Mouse (Mus musculus) megakaryocyte, embryonic 14.5 days (primary cell): ENCODE measurements around the gene Necap2.

ENCODE experiments used
- FLI1 ChIP-seq: IDR thresholded peaks from 2 replicates; pipeline ENCODE4 v1.6.1; 2012; ENCODE audit warnings: low read length, inconsistent platforms, mixed read lengths
- GATA1 ChIP-seq: IDR thresholded peaks from 3 replicates; pipeline ENCODE4 v1.6.1; 2012; ENCODE audit warnings: mixed read lengths, low read length, inconsistent platforms, borderline replicate concordance

DNA sequence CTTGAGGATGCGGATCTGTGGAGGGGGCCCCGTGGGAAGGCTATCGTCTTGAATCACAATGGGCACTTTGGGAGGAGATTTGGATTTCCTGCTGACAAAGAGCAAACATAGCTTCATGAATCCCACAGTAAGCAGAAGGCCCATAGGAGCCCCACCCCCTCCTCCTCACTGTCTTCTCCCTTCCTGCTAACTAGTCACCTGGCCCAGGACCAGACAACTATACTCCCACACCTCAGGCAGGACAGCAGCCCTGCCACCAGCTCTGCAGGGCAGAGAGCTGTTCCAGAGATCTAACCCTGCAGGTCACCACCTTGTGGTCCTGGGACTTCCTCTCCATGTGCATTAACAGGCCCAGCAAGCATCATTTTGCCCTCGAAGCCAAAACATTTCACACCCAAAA, 40.5 kb upstream of the Necap2 start:
- TF ChIP-seq FLI1, result no peak
- no peak for TF ChIP-seq GATA1
